Mouse (Mus musculus) midbrain, embryonic 11.5 days (tissue): Measurements from ENCODE around the gene Crnn. TPM values are rescaled to one million over a fixed set of nuclear protein-coding genes. Genes with fewer than 3 reads are reported as not detected.

Experiments
- ATAC-seq: fragments of 200-750 bp; cut with Nextera tagmentation; 2 replicates; pipeline ENCODE4 v1.8.0; 2017; ENCODE audit warnings: moderate TSS enrichment, moderate library complexity; ENCODE audit not compliant: low FRiP score
- DNase-seq: peaks from one replicate; pipeline ENCODE4 v3.0.0; 2015; ENCODE audit warnings: low spot score; ENCODE audit errors: missing footprints
- H3K27ac ChIP-seq: fragments of 300-500 bp; sonication (generic); 2 replicates; pipeline ENCODE4 v1.5.1; 2014; ENCODE audit warnings: low read depth, low read length
- H3K27me3 ChIP-seq: fragments of 300-500 bp; sonication (generic); 2 replicates; pipeline ENCODE4 v1.6.1; 2014; ENCODE audit warnings: mild to moderate bottlenecking, low read length, moderate library complexity, mixed read lengths; ENCODE audit not compliant: control insufficient read depth, insufficient read depth
- H3K36me3 ChIP-seq: fragments of 300-500 bp; sonication (generic); 2 replicates; pipeline ENCODE4 v1.6.1; 2014; ENCODE audit warnings: mild to moderate bottlenecking, low read length, moderate library complexity, mixed read lengths; ENCODE audit not compliant: control insufficient read depth, insufficient read depth
- H3K4me1 ChIP-seq: fragments of 300-500 bp; sonication (generic); 2 replicates; pipeline ENCODE4 v1.6.1; 2014; ENCODE audit warnings: low read length; ENCODE audit not compliant: control insufficient read depth, insufficient read depth
- H3K4me2 ChIP-seq: fragments of 300-500 bp; sonication (generic); 2 replicates; pipeline ENCODE4 v1.6.1; 2014; ENCODE audit warnings: mild to moderate bottlenecking, moderate library complexity
- H3K4me3 ChIP-seq: fragments of 300-500 bp; sonication (generic); 2 replicates; pipeline ENCODE4 v1.5.1; 2014; ENCODE audit warnings: low read depth, low read length
- H3K9ac ChIP-seq: fragments of 300-500 bp; sonication (generic); 2 replicates; pipeline ENCODE4 v1.6.1; 2014; ENCODE audit warnings: low read length
- H3K9me3 ChIP-seq: fragments of 300-500 bp; sonication (generic); 2 replicates; pipeline ENCODE4 v1.6.1; 2016; ENCODE audit warnings: low read length; ENCODE audit not compliant: control insufficient read depth
- WGBS: fragments of 180-500 bp; shearing (Covaris S2); extraction: QIAGEN DNeasy Blood & Tissue Kit; methylation state at CpG from one replicate; pipeline ENCODE4 v1.1.7; 2014; 5-methylcytosine and 5-hydroxymethylcytosine counted together
- polyA plus RNA-seq: library from polyadenylated mRNA; unstranded; fragments of >200 nt; fragmentation: Nextera tagmentation; extraction: Ambion mirVana; gene quantifications from 2 replicates; pipeline ENCODE4 v1.2.1, GENCODE M21; 2014

The Crnn gene
- polyA plus RNA-seq, 1 experiment from 2014 or later: not detected

DNA sequence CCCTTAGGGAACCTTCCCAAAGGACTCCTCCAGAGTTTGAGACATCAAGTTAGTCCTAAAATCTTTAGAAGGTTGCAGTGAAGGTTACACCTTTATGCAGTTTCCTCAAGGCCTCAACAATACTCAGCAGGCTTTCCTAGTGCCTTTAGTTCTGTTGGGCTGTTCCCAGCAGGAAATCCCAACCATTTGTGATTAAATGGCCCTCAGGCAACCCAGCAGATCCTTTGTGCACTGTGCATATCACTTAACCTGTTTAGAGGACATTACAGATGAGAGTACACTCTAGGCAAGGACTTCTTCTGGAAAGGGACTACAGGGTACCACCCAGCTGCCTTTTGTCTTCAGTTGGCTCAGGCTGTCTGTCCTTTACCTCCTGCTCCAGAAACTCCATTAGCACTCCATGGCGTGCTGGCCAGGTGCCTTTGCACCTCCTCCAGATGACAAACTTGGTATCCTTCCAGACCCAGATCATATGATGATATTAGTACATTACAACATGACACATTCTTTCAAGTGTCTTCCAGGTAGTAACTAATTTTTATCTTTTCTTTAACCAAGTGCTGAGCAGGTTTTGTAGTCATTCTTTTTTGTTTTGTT is 18.5 kb downstream of the Crnn start:
- DNase-seq (no peak), ATAC-seq (no peak)
- no peaks in the 10 kb centered on the region for H3K27me3 ChIP-seq
- no peaks in the 10 kb centered on the region for H3K4me1 ChIP-seq
- no peaks in the 10 kb centered on the region for H3K9me3 ChIP-seq
- no peak overlapping the region for H3K4me2 ChIP-seq
- no peak overlapping the region for H3K4me3 ChIP-seq
- no peak overlapping the region for H3K9ac ChIP-seq
- H3K27ac ChIP-seq: no peak overlapping the region
- WGBS: 67% methylated on average over 1 of the region's 1 CpGs
- H3K36me3 ChIP-seq: no peaks in the 10 kb centered on the region

DNA sequence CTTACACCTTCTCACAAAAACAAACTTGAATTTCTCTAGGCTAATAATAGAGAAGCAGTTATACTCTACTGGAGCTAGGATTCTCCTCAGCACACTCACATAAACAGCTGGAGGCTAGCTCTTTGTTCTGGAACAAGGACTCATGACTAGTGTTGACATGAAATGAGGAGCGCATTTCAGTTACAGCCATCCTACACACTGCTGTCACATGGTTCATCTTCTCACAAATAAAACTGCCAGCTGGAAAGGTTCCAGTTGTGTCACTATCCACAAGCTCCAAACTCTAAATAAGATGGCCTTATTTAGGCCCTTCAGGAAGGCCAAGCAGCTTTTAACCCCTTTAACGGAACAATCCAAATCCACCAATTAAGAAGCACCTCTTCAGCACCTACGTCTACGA is 36.3 kb downstream of the Crnn start:
- no peaks in the 10 kb centered on the region for H3K9me3 ChIP-seq
- H3K4me2 ChIP-seq: no peak overlapping the region
- H3K36me3 ChIP-seq: no peaks in the 10 kb centered on the region
- H3K27me3 ChIP-seq: no peaks in the 10 kb centered on the region
- H3K9ac ChIP-seq: no peak overlapping the region
- H3K27ac ChIP-seq: no peak overlapping the region
- no peak for DNase-seq
- H3K4me1 ChIP-seq: no peaks in the 10 kb centered on the region
- no peak overlapping the region for H3K4me3 ChIP-seq
- ATAC-seq: no peak
- whole genome bisulfite sequencing: 93% methylated on average over 4 of the region's 4 CpGs

DNA sequence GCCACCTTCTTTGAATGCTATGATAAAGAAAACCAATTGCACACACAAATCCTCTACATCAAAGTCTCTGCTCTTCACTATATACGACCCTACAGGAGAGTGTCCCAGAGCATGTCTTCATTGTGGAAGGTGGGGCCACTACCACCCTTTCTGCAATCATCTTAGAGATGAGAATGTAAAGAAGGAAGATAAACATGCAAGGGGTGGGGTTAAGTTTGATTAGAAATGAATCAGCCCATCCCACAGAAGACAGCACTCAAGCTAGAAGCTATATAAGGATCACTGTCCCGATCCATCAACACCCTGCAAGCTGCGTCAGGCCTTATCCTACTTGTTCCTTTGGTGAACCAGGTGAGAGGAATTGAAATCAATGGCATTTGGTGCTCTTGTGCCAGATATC is 52.4 kb downstream of the Crnn start, which contains the start of gene Flg2:
Gene Flg2, plus strand, starts transcription at position 301 of the 400 bp plus-strand sequence.
- Histone ChIP-seq H3K27me3 (no peaks in the 10 kb centered on the region), H3K36me3 (no peaks in the 10 kb centered on the region), H3K27ac (no peak within 1 kb of the TSS), H3K4me1 (no peaks in the 10 kb centered on the region), H3K9ac (no peak within 1 kb of the TSS), H3K4me2 (no peak within 1 kb of the TSS), H3K4me3 (no peak within 1 kb of the TSS), H3K9me3 (peaks cover 2% of the 10 kb centered on the region; the same call in 1 of the 2 replicates)
- WGBS: 77% methylated on average over 3 of the region's 3 CpGs
- DNase-seq (no peak), ATAC-seq (no peak)

Other genes with a start within 250 kb of the Crnn start
- not detected in 2 replicates for gene Lce3a, start 218.6 kb upstream of the Crnn start, polyA plus RNA-seq
- not detected in 2 replicates for gene Lce3b, start 211.8 kb upstream of the Crnn start, polyA plus RNA-seq
- not detected in 2 replicates for gene Lce3c, start 200.3 kb upstream of the Crnn start, polyA plus RNA-seq
- gene Lce3d, start 187.4 kb upstream of the Crnn start, polyA plus RNA-seq: not detected in 2 replicates
- gene Lce3e, start 177.7 kb upstream of the Crnn start, polyA plus RNA-seq: not detected in 2 replicates
- gene Lce3f, start 152.6 kb upstream of the Crnn start, polyA plus RNA-seq: not detected in 2 replicates
- 0.19 and 0.63 TPM in 2 replicates for gene Crct1, start 129.1 kb upstream of the Crnn start, polyA plus RNA-seq
- gene Lce1m, start 125.7 kb upstream of the Crnn start, polyA plus RNA-seq: not detected in 2 replicates
- not detected in 2 replicates for gene Gm4858, start 76.0 kb upstream of the Crnn start, polyA plus RNA-seq
- gene Flg2, start 52.5 kb downstream of the Crnn start, polyA plus RNA-seq: not detected in 2 replicates
- not detected in 2 replicates for gene Flg, start 128.7 kb downstream of the Crnn start, polyA plus RNA-seq
- gene Hrnr, start 175.0 kb downstream of the Crnn start, polyA plus RNA-seq: not detected in 2 replicates
- gene Rptn, start 248.9 kb downstream of the Crnn start, polyA plus RNA-seq: not detected in 2 replicates